Mouse (Mus musculus) small intestine, adult 2 months (tissue): ENCODE data around the gene Ndufa13. TPM values are rescaled to one million over a fixed set of nuclear protein-coding genes. Genes with fewer than 3 reads are reported as not detected.

ENCODE experiments used
- H3K27ac ChIP-seq: fragments of 200-500 bp; 2 replicates; pipeline ENCODE4 v1.5.1; 2012; ENCODE audit warnings: low read depth, low read length, control low read depth, inconsistent platforms; ENCODE audit not compliant: insufficient read depth
- H3K27me3 ChIP-seq: fragments of 200-500 bp; 2 replicates; pipeline ENCODE4 v1.6.1; 2012; ENCODE audit warnings: mild to moderate bottlenecking, moderate library complexity, low read length, inconsistent platforms; ENCODE audit not compliant: control insufficient read depth, insufficient read depth
- H3K36me3 ChIP-seq: fragments of 200-500 bp; 2 replicates; pipeline ENCODE4 v1.6.1; 2012; ENCODE audit warnings: mild to moderate bottlenecking, low read length, control low read depth, inconsistent platforms; ENCODE audit not compliant: control insufficient read depth, insufficient read depth
- H3K4me1 ChIP-seq: fragments of 200-500 bp; 2 replicates; pipeline ENCODE4 v1.6.1; 2012; ENCODE audit warnings: low read length, inconsistent platforms, mixed read lengths; ENCODE audit not compliant: control insufficient read depth, insufficient read depth, insufficient read length
- H3K4me3 ChIP-seq: fragments of 200-500 bp; 2 replicates; pipeline ENCODE4 v1.5.1; 2012; ENCODE audit warnings: low read depth, mild to moderate bottlenecking, control low read depth, inconsistent platforms, low read length, moderate library complexity
- CTCF ChIP-seq: fragments of 200-500 bp; IDR thresholded peaks from 2 replicates; pipeline ENCODE4 v1.5.1; 2012; ENCODE audit warnings: low read depth, mild to moderate bottlenecking, control low read depth, inconsistent platforms, low read length, moderate library complexity, mixed read lengths; ENCODE audit not compliant: insufficient replicate concordance, insufficient read length; ENCODE audit errors: extremely low read depth
- POLR2A ChIP-seq: fragments of 200-500 bp; IDR thresholded peaks from 2 replicates; pipeline ENCODE4 v1.6.1; 2012; ENCODE audit warnings: low read depth, mild to moderate bottlenecking, control low read depth, inconsistent platforms, low read length, moderate library complexity
- WGBS: fragments of 180-500 bp; shearing (Covaris S2); methylation state at CpG from one replicate; pipeline ENCODE4 v1.1.7; 2018; 5-methylcytosine and 5-hydroxymethylcytosine counted together
- polyA plus RNA-seq: library from polyadenylated mRNA; depleted of rRNA; stranded (reverse); fragments of >200 nt; gene quantifications from 2 replicates; pipeline ENCODE4 v1.2.3, GENCODE M21; 2012

The Ndufa13 gene
- polyA plus RNA-seq, 1 experiment, result 149 TPM

GRCm38 (mm10) chr8:69887289-69888243 lies 14.8 kb downstream of the Ndufa13 start, which contains the start of gene Cilp2:
TSS of gene Cilp2 (minus strand) at chr8:69887687.
- H3K4me3 ChIP-seq, result peak within 1 kb of the TSS; percentile 38
- peaks cover 12% of the 10 kb centered on the region; the same call in 1 of the 2 replicates for H3K4me1 ChIP-seq
- H3K27ac ChIP-seq, result no peak within 1 kb of the TSS
- TF ChIP-seq POLR2A (no peak), CTCF (no peak)
- 1% methylated on average over 59 of the region's 60 CpGs for WGBS
- H3K27me3 ChIP-seq, result peaks cover 64% of the 10 kb centered on the region
- no peaks in the 10 kb centered on the region for H3K36me3 ChIP-seq

GRCm38 (mm10) chr8:69884141-69884540 lies 18.2 kb downstream of the Ndufa13 start:
- no peak overlapping the region for H3K4me3 ChIP-seq
- no peaks in the 10 kb centered on the region for H3K36me3 ChIP-seq
- no peak overlapping the region for H3K27ac ChIP-seq
- peaks cover 22% of the 10 kb centered on the region for H3K4me1 ChIP-seq
- WGBS, result 73% methylated on average over 13 of the region's 13 CpGs
- peaks cover 89% of the 10 kb centered on the region for H3K27me3 ChIP-seq
- TF ChIP-seq CTCF, result no peak
- TF ChIP-seq POLR2A, result no peak

- H3K4me3 ChIP-seq, result no peak overlapping the region
- WGBS, result 24% methylated on average over 52 of the region's 52 CpGs
- H3K27me3 ChIP-seq, result peaks cover 78% of the 10 kb centered on the region
- no peak overlapping the region for H3K27ac ChIP-seq
- peaks cover 19% of the 10 kb centered on the region for H3K4me1 ChIP-seq
- no peaks in the 10 kb centered on the region for H3K36me3 ChIP-seq
- TF ChIP-seq POLR2A, result no peak
- TF ChIP-seq CTCF, result no peak
These were observed 19.3 kb downstream of the Ndufa13 start for GRCm38 (mm10) chr8:69882833-69883600.

GRCm38 (mm10) chr8:69882021-69882756 lies 20.2 kb downstream of the Ndufa13 start:
- TF ChIP-seq CTCF, result no peak
- no peak for TF ChIP-seq POLR2A
- 7% methylated on average over 103 of the region's 103 CpGs for WGBS
- no peaks in the 10 kb centered on the region for H3K36me3 ChIP-seq
- H3K4me3 ChIP-seq, result peak overlapping the region; percentile 51
- H3K27ac ChIP-seq, result no peak overlapping the region
- peaks cover 70% of the 10 kb centered on the region for H3K27me3 ChIP-seq
- H3K4me1 ChIP-seq, result peaks cover 14% of the 10 kb centered on the region

GRCm38 (mm10) chr8:69881261-69881865 lies 21.0 kb downstream of the Ndufa13 start:
- Histone ChIP-seq H3K27me3 (peaks cover 62% of the 10 kb centered on the region), H3K4me3 (peak overlapping the region; percentile 51), H3K27ac (no peak overlapping the region), H3K4me1 (peaks cover 13% of the 10 kb centered on the region), H3K36me3 (no peaks in the 10 kb centered on the region)
- WGBS, result 22% methylated on average over 79 of the region's 79 CpGs
- TF ChIP-seq CTCF (no peak), POLR2A (no peak)

GRCm38 (mm10) chr8:69880841-69881240 lies 21.5 kb downstream of the Ndufa13 start:
- H3K27me3 ChIP-seq, result peaks cover 56% of the 10 kb centered on the region

More at GRCm38 (mm10) chr8:69880841-69881240, 21.5 kb downstream of the Ndufa13 start:
- no peak overlapping the region for H3K4me3 ChIP-seq
- H3K36me3 ChIP-seq, result no peaks in the 10 kb centered on the region
- TF ChIP-seq POLR2A, result no peak
- TF ChIP-seq CTCF, result no peak
- 17% methylated on average over 37 of the region's 37 CpGs for WGBS
- no peak overlapping the region for H3K27ac ChIP-seq
- peaks cover 13% of the 10 kb centered on the region for H3K4me1 ChIP-seq
